Mouse (Mus musculus) neural tube, embryonic 10.5 days (tissue): ENCODE data around the gene Gm3629.
"Not testable (repeated sequence)": the region's sequence is repeated elsewhere in the genome, so short reads cannot be mapped to it uniquely, and the experiment has no call there.

ENCODE experiments used
- DNase-seq: peaks from one replicate; pipeline ENCODE4 v3.0.0-alpha.2; 2017; ENCODE audit warnings: low spot score; ENCODE audit errors: extremely low spot score

Gm3629 gene

GRCm38 (mm10) chr14:6590513-6590912 lies at the start of gene Gm3629:
Gm3629 (minus strand) TSS chr14:6590613.
- DNase-seq, result not testable (repeated sequence)

GRCm38 (mm10) chr14:6622318-6622717 lies 31.9 kb upstream of the Gm3629 start, which contains the start of gene Gm3460:
Gm3460 (minus strand) TSS chr14:6622418.
- not testable (repeated sequence) for DNase-seq

- DNase-seq, result not testable (repeated sequence)
These were observed 16.0 kb upstream of the Gm3629 start for GRCm38 (mm10) chr14:6606436-6606835.

- DNase-seq, result peak; percentile 49
These were observed 14.6 kb upstream of the Gm3629 start for GRCm38 (mm10) chr14:6605004-6605403.

GRCm38 (mm10) chr14:6604551-6604950 lies 14.1 kb upstream of the Gm3629 start:
- peak; percentile 20 for DNase-seq

- DNase-seq, result not testable (repeated sequence)
These were observed 53.2 kb downstream of the Gm3629 start, which contains the start of gene Gm8356 for GRCm38 (mm10) chr14:6537190-6537589. Gm8356 (minus strand) TSS chr14:6537290.
